Mouse (Mus musculus) layer of hippocampus, adult 2 months (tissue): ENCODE data around the gene Cog2. TPM values are rescaled to one million over a fixed set of nuclear protein-coding genes. Genes with fewer than 3 reads are reported as not detected.

Experiments used
- DNase-seq, 2 experiments: peaks; one replicate each; pipeline ENCODE4 v3.0.0; 2022; ENCODE audit warnings: low spot score in 2 of 2
- H3K27ac ChIP-seq: fragments of 200-600 bp; 2 replicates; pipeline ENCODE4 v1.8.1; 2022
- H3K4me3 ChIP-seq: fragments of 200-600 bp; 2 replicates; pipeline ENCODE4 v1.8.1; 2022; ENCODE audit warnings: mild to moderate bottlenecking
- CTCF ChIP-seq: fragments of 200-600 bp; conservative IDR thresholded peaks from 2 replicates; pipeline ENCODE4 v1.8.1; 2022; ENCODE audit warnings: antibody characterized with exemption, mild to moderate bottlenecking, moderate library complexity
- total RNA-seq, 2 experiments: library from RNA; stranded (reverse); gene quantifications; 2 replicates each; pipeline ENCODE4 v1.2.3; 2021

The Cog2 gene
- total RNA-seq, 2 experiments from 2014 or later = 45.3 to 49.0 TPM

GRCm38 (mm10) chr8:124530556-124530955 lies 10.0 kb downstream of the Cog2 start:
- TF ChIP-seq CTCF = no peak
- no peak for DNase-seq
- H3K4me3 ChIP-seq = no peak overlapping the region
- peak overlapping the region; percentile 72 for H3K27ac ChIP-seq

- peak overlapping the region; percentile 72 for H3K27ac ChIP-seq
- no peak for DNase-seq
- TF ChIP-seq CTCF = no peak
- H3K4me3 ChIP-seq = no peak overlapping the region
Measured at GRCm38 (mm10) chr8:124530996-124531395, 10.4 kb downstream of the Cog2 start.

GRCm38 (mm10) chr8:124532626-124533025 lies 12.1 kb downstream of the Cog2 start:
- no peak overlapping the region for H3K4me3 ChIP-seq
- peak overlapping the region; percentile 25; the same call in 1 of the 2 replicates for H3K27ac ChIP-seq
- TF ChIP-seq CTCF = no peak
- DNase-seq = no peak

- no peak overlapping the region for H3K27ac ChIP-seq
- H3K4me3 ChIP-seq = no peak overlapping the region
Measured at GRCm38 (mm10) chr8:124535451-124535850, 14.9 kb downstream of the Cog2 start.

GRCm38 (mm10) chr8:124540906-124541305 lies 20.3 kb downstream of the Cog2 start:
- DNase-seq = no peak
- peak overlapping the region; percentile 78 for H3K27ac ChIP-seq
- no peak overlapping the region for H3K4me3 ChIP-seq
- no peak for TF ChIP-seq CTCF

More at GRCm38 (mm10) chr8:124535451-124535850, 14.9 kb downstream of the Cog2 start:
- no peak for DNase-seq
- TF ChIP-seq CTCF = no peak

- TF ChIP-seq CTCF = no peak
- H3K4me3 ChIP-seq = no peak overlapping the region
- no peak for DNase-seq
- peak overlapping the region; percentile 78 for H3K27ac ChIP-seq
Measured at GRCm38 (mm10) chr8:124542001-124542400, 21.4 kb downstream of the Cog2 start.

GRCm38 (mm10) chr8:124543272-124543671 lies 22.7 kb downstream of the Cog2 start:
- Histone ChIP-seq H3K4me3 (no peak overlapping the region), H3K27ac (no peak overlapping the region)
- no peak for TF ChIP-seq CTCF
- DNase-seq = no peak

- H3K27ac ChIP-seq = no peak overlapping the region
- TF ChIP-seq CTCF = no peak
- no peak overlapping the region for H3K4me3 ChIP-seq
- DNase-seq = no peak
Measured at GRCm38 (mm10) chr8:124546371-124546770, 25.8 kb downstream of the Cog2 start.

GRCm38 (mm10) chr8:124546815-124547214 lies 26.2 kb downstream of the Cog2 start:
- TF ChIP-seq CTCF = no peak
- H3K4me3 ChIP-seq = no peak overlapping the region
- no peak for DNase-seq
- peak overlapping the region; percentile 48 for H3K27ac ChIP-seq

GRCm38 (mm10) chr8:124547269-124547668 lies 26.7 kb downstream of the Cog2 start:
- Histone ChIP-seq H3K4me3 (no peak overlapping the region), H3K27ac (peak overlapping the region; percentile 48)
- no peak for TF ChIP-seq CTCF
- DNase-seq = no peak

GRCm38 (mm10) chr8:124548187-124548586 lies 27.6 kb downstream of the Cog2 start:
- no peak for DNase-seq
- Histone ChIP-seq H3K27ac (peak overlapping the region; percentile 36; the same call in 1 of the 2 replicates), H3K4me3 (no peak overlapping the region)
- TF ChIP-seq CTCF = peak; percentile 57

GRCm38 (mm10) chr8:124551011-124551661 lies 30.6 kb downstream of the Cog2 start:
- Histone ChIP-seq H3K27ac (peak overlapping the region; percentile 80), H3K4me3 (no peak overlapping the region)
- no peak for DNase-seq
- no peak for TF ChIP-seq CTCF

GRCm38 (mm10) chr8:124555113-124555750 lies 34.7 kb downstream of the Cog2 start:
- no peak for DNase-seq
- Histone ChIP-seq H3K4me3 (no peak overlapping the region), H3K27ac (peak overlapping the region; percentile 73)
- no peak for TF ChIP-seq CTCF

GRCm38 (mm10) chr8:124556164-124556563 lies 35.6 kb downstream of the Cog2 start:
- TF ChIP-seq CTCF = no peak
- no peak for DNase-seq
- Histone ChIP-seq H3K4me3 (no peak overlapping the region), H3K27ac (peak overlapping the region; percentile 96)
